Mouse (Mus musculus): Measurements from ENCODE around the gene Gm11009. TPM values are rescaled to one million over a fixed set of nuclear protein-coding genes. Genes with fewer than 3 reads are reported as not detected.
"Not testable (repeated sequence)": the region's sequence is repeated elsewhere in the genome, so short reads cannot be mapped to it uniquely, and the experiment has no call there.

The Gm11009 gene
- not detected in 2 replicates for polyA plus RNA-seq (2011; ENCODE audit: insufficient read depth, insufficient read length, low read depth, missing spikeins)

GRCm38 (mm10) chr2:176319394-176319793 is at the start of gene Gm11009:
Gm11009 (minus strand) TSS chr2:176319494.
- not testable (repeated sequence) for H3K4me3 ChIP-seq (ENCODE audit: low read depth, low read length); H3K9ac ChIP-seq (ENCODE audit: low read depth, poor library complexity, severe bottlenecking); H3K27ac ChIP-seq (ENCODE audit: insufficient read depth, low read length); H3K36me3 ChIP-seq (ENCODE audit: control insufficient read depth, insufficient read depth, low read length, poor library complexity, severe bottlenecking); H3K4me1 ChIP-seq (ENCODE audit: control insufficient read depth, insufficient read depth, low read length); H3K9me3 ChIP-seq (replicated peaks; ENCODE audit: control insufficient read depth, insufficient read depth, low read length, poor library complexity, severe bottlenecking); H3K27me3 ChIP-seq (ENCODE audit: control insufficient read depth, insufficient read depth, low read length, poor library complexity, severe bottlenecking)

Other genes with a start within 250 kb of the Gm11009 start
- gene Gm2004, start 169.7 kb downstream of the Gm11009 start, polyA plus RNA-seq (2011; ENCODE audit: insufficient read depth, insufficient read length, low read depth, missing spikeins), result 4.2 TPM in 1 of 2 replicates, not detected in the other
- gene 2210418O10Rik, start 92.9 kb downstream of the Gm11009 start, polyA plus RNA-seq (2011; ENCODE audit: insufficient read depth, insufficient read length, low read depth, missing spikeins), result 10.6 TPM in 1 of 2 replicates, not detected in the other
- gene Gm14435, start 104.1 kb upstream of the Gm11009 start, polyA plus RNA-seq (2011; ENCODE audit: insufficient read depth, insufficient read length, low read depth, missing spikeins), result 8.0 and 13.0 TPM in 2 replicates
- gene Gm14434, start 167.3 kb upstream of the Gm11009 start, polyA plus RNA-seq (2011; ENCODE audit: insufficient read depth, insufficient read length, low read depth, missing spikeins), result 10.9 TPM in 1 of 2 replicates, not detected in the other
- not detected in 2 replicates for gene Zfp967, start 201.6 kb upstream of the Gm11009 start, polyA plus RNA-seq (2011; ENCODE audit: insufficient read depth, insufficient read length, low read depth, missing spikeins)